Mouse (Mus musculus): Measurements from ENCODE around the gene Wrb. TPM values are rescaled to one million over a fixed set of nuclear protein-coding genes. Genes with fewer than 3 reads are reported as not detected.
"Not testable (repeated sequence)": the region's sequence is repeated elsewhere in the genome, so short reads cannot be mapped to it uniquely, and the experiment has no call there.

The Wrb gene
- polyA plus RNA-seq, 1 experiment from 2014 or later: 9.0 TPM

- ATAC-seq (ENCODE audit: low read depth): no peak
- peaks cover 10% of the 10 kb centered on the region for H3K36me3 ChIP-seq (ENCODE audit: control insufficient read depth, insufficient read depth)
- H3K27ac ChIP-seq (ENCODE audit: low read length): no peak overlapping the region; the same call in 1 of the 2 replicates
- peak overlapping the region; percentile 69 for H3K9ac ChIP-seq (ENCODE audit: low read depth, low read length)
- peak overlapping the region; percentile 87 for H3K4me2 ChIP-seq (ENCODE audit: low read depth, low read length)
- H3K9me3 ChIP-seq (replicated peaks; ENCODE audit: control insufficient read depth, low read length): no peaks in the 10 kb centered on the region
- WGBS (ENCODE audit: insufficient replicate concordance): 2% methylated on average over 19 of the region's 19 CpGs
- H3K27me3 ChIP-seq (ENCODE audit: control insufficient read depth, insufficient read depth, low read depth, low read length): peaks cover 5% of the 10 kb centered on the region; the same call in 1 of the 2 replicates
- peaks cover 14% of the 10 kb centered on the region for H3K4me1 ChIP-seq (ENCODE audit: control insufficient read depth, low read depth, low read length)
- H3K4me3 ChIP-seq (ENCODE audit: low read depth, low read length): peak overlapping the region; percentile 73
These were observed 18.5 kb upstream of the Wrb start for GRCm38 (mm10) chr16:96126684-96127171.

- H3K4me2 ChIP-seq (ENCODE audit: low read depth, low read length): peak overlapping the region; percentile 87
- H3K27ac ChIP-seq (ENCODE audit: low read length): peak overlapping the region; percentile 71
- H3K27me3 ChIP-seq (ENCODE audit: control insufficient read depth, insufficient read depth, low read depth, low read length): peaks cover 5% of the 10 kb centered on the region; the same call in 1 of the 2 replicates
- H3K9ac ChIP-seq (ENCODE audit: low read depth, low read length): peak overlapping the region; percentile 69
- ATAC-seq (ENCODE audit: low read depth): peak; percentile 25
- H3K36me3 ChIP-seq (ENCODE audit: control insufficient read depth, insufficient read depth): peaks cover 10% of the 10 kb centered on the region
- H3K9me3 ChIP-seq (replicated peaks; ENCODE audit: control insufficient read depth, low read length): no peaks in the 10 kb centered on the region
- peaks cover 14% of the 10 kb centered on the region for H3K4me1 ChIP-seq (ENCODE audit: control insufficient read depth, low read depth, low read length)
- under 1% methylated on average over 33 of the region's 52 CpGs for WGBS (ENCODE audit: insufficient replicate concordance)
- H3K4me3 ChIP-seq (ENCODE audit: low read depth, low read length): peak overlapping the region; percentile 73
These were observed 17.9 kb upstream of the Wrb start for GRCm38 (mm10) chr16:96127288-96127656.

- peaks cover 14% of the 10 kb centered on the region for H3K4me1 ChIP-seq (ENCODE audit: control insufficient read depth, low read depth, low read length)
- H3K4me2 ChIP-seq (ENCODE audit: low read depth, low read length): peak within 1 kb of the TSS; percentile 87
- H3K36me3 ChIP-seq (ENCODE audit: control insufficient read depth, insufficient read depth): peaks cover 10% of the 10 kb centered on the region
- peak within 1 kb of the TSS; percentile 69 for H3K9ac ChIP-seq (ENCODE audit: low read depth, low read length)
- H3K27ac ChIP-seq (ENCODE audit: low read length): peak within 1 kb of the TSS; percentile 71
- H3K9me3 ChIP-seq (replicated peaks; ENCODE audit: control insufficient read depth, low read length): no peaks in the 10 kb centered on the region
- ATAC-seq (ENCODE audit: low read depth): peak; percentile 90
- 0% methylated on average over 59 of the region's 72 CpGs for WGBS (ENCODE audit: insufficient replicate concordance)
- H3K27me3 ChIP-seq (ENCODE audit: control insufficient read depth, insufficient read depth, low read depth, low read length): peaks cover 5% of the 10 kb centered on the region; the same call in 1 of the 2 replicates
- H3K4me3 ChIP-seq (ENCODE audit: low read depth, low read length): peak within 1 kb of the TSS; percentile 73
These were observed 17.4 kb upstream of the Wrb start, which contains the start of gene Hmgn1 for GRCm38 (mm10) chr16:96127657-96128344. TSS of gene Hmgn1 (minus strand) at chr16:96127729.

- peak overlapping the region; percentile 87 for H3K4me2 ChIP-seq (ENCODE audit: low read depth, low read length)
- no peak for ATAC-seq (ENCODE audit: low read depth)
- no peaks in the 10 kb centered on the region for H3K9me3 ChIP-seq (replicated peaks; ENCODE audit: control insufficient read depth, low read length)
These were observed 16.7 kb upstream of the Wrb start for GRCm38 (mm10) chr16:96128466-96128865.

GRCm38 (mm10) chr16:96144748-96145109 is 478 bp upstream of the Wrb start:
- 22% methylated on average over 6 of the region's 6 CpGs for WGBS (ENCODE audit: insufficient replicate concordance)
- Histone ChIP-seq H3K4me2 (ENCODE audit: low read depth, low read length) (peak overlapping the region; percentile 96; the same call in 1 of the 2 replicates), H3K4me3 (ENCODE audit: low read depth, low read length) (peak overlapping the region; percentile 75)
- H3K4me1 ChIP-seq (ENCODE audit: control insufficient read depth, low read depth, low read length); H3K27ac ChIP-seq (ENCODE audit: low read length); H3K9ac ChIP-seq (ENCODE audit: low read depth, low read length); H3K27me3 ChIP-seq (ENCODE audit: control insufficient read depth, insufficient read depth, low read depth, low read length); H3K9me3 ChIP-seq (replicated peaks; ENCODE audit: control insufficient read depth, low read length); H3K36me3 ChIP-seq (ENCODE audit: control insufficient read depth, insufficient read depth): not testable (repeated sequence)
- ATAC-seq (ENCODE audit: low read depth): peak; percentile 5; the same call in 1 of the 2 replicates

More at GRCm38 (mm10) chr16:96128466-96128865, 16.7 kb upstream of the Wrb start:
- Histone ChIP-seq H3K4me3 (ENCODE audit: low read depth, low read length) (peak overlapping the region; percentile 73), H3K4me1 (ENCODE audit: control insufficient read depth, low read depth, low read length) (peaks cover 14% of the 10 kb centered on the region), H3K27ac (ENCODE audit: low read length) (peak overlapping the region; percentile 65; the same call in 1 of the 2 replicates), H3K36me3 (ENCODE audit: control insufficient read depth, insufficient read depth) (peaks cover 9% of the 10 kb centered on the region), H3K27me3 (ENCODE audit: control insufficient read depth, insufficient read depth, low read depth, low read length) (peaks cover 5% of the 10 kb centered on the region; the same call in 1 of the 2 replicates), H3K9ac (ENCODE audit: low read depth, low read length) (peak overlapping the region; percentile 69)
- 6% methylated on average over 9 of the region's 9 CpGs for WGBS (ENCODE audit: insufficient replicate concordance)

GRCm38 (mm10) chr16:96145814-96146213 is 607 bp downstream of the Wrb start:
- H3K4me1 ChIP-seq (ENCODE audit: control insufficient read depth, low read depth, low read length): peaks cover 8% of the 10 kb centered on the region
- WGBS (ENCODE audit: insufficient replicate concordance): 2% methylated on average over 5 of the region's 5 CpGs
- peak overlapping the region; percentile 96 for H3K4me2 ChIP-seq (ENCODE audit: low read depth, low read length)
- ATAC-seq (ENCODE audit: low read depth): no peak
- no peaks in the 10 kb centered on the region for H3K27me3 ChIP-seq (ENCODE audit: control insufficient read depth, insufficient read depth, low read depth, low read length)
- 0 out of 2 replicates have a peak overlapping the region, but pooled peaks have one; percentile 29 for H3K27ac ChIP-seq (ENCODE audit: low read length)
- no peaks in the 10 kb centered on the region for H3K9me3 ChIP-seq (replicated peaks; ENCODE audit: control insufficient read depth, low read length)
- H3K9ac ChIP-seq (ENCODE audit: low read depth, low read length): peak overlapping the region; percentile 71
- no peaks in the 10 kb centered on the region for H3K36me3 ChIP-seq (ENCODE audit: control insufficient read depth, insufficient read depth)
- peak overlapping the region; percentile 75 for H3K4me3 ChIP-seq (ENCODE audit: low read depth, low read length)

GRCm38 (mm10) chr16:96148834-96149233 is 3.6 kb downstream of the Wrb start:
- Histone ChIP-seq H3K27ac (ENCODE audit: low read length) (no peak overlapping the region), H3K4me3 (ENCODE audit: low read depth, low read length) (no peak overlapping the region), H3K4me1 (ENCODE audit: control insufficient read depth, low read depth, low read length) (peaks cover 8% of the 10 kb centered on the region), H3K9me3 (replicated peaks; ENCODE audit: control insufficient read depth, low read length) (no peaks in the 10 kb centered on the region), H3K9ac (ENCODE audit: low read depth, low read length) (no peak overlapping the region), H3K4me2 (ENCODE audit: low read depth, low read length) (no peak overlapping the region), H3K36me3 (ENCODE audit: control insufficient read depth, insufficient read depth) (no peaks in the 10 kb centered on the region), H3K27me3 (ENCODE audit: control insufficient read depth, insufficient read depth, low read depth, low read length) (no peaks in the 10 kb centered on the region)
- 60% methylated on average over 6 of the region's 6 CpGs for WGBS (ENCODE audit: insufficient replicate concordance)
- ATAC-seq (ENCODE audit: low read depth): no peak

- H3K4me1 ChIP-seq (ENCODE audit: control insufficient read depth, low read depth, low read length): peaks cover 8% of the 10 kb centered on the region
- no peak overlapping the region for H3K9ac ChIP-seq (ENCODE audit: low read depth, low read length)
- no peaks in the 10 kb centered on the region for H3K27me3 ChIP-seq (ENCODE audit: control insufficient read depth, insufficient read depth, low read depth, low read length)
- no peak overlapping the region for H3K4me2 ChIP-seq (ENCODE audit: low read depth, low read length)
- no peaks in the 10 kb centered on the region for H3K9me3 ChIP-seq (replicated peaks; ENCODE audit: control insufficient read depth, low read length)
- no peak overlapping the region for H3K27ac ChIP-seq (ENCODE audit: low read length)
- H3K36me3 ChIP-seq (ENCODE audit: control insufficient read depth, insufficient read depth): no peaks in the 10 kb centered on the region
- ATAC-seq (ENCODE audit: low read depth): no peak
- 65% methylated on average over 9 of the region's 9 CpGs for WGBS (ENCODE audit: insufficient replicate concordance)
- H3K4me3 ChIP-seq (ENCODE audit: low read depth, low read length): no peak overlapping the region
These were observed 4.1 kb downstream of the Wrb start for GRCm38 (mm10) chr16:96149311-96149710.

- ATAC-seq (ENCODE audit: low read depth): no peak
- no peaks in the 10 kb centered on the region for H3K27me3 ChIP-seq (ENCODE audit: control insufficient read depth, insufficient read depth, low read depth, low read length)
- no peak overlapping the region for H3K4me3 ChIP-seq (ENCODE audit: low read depth, low read length)
- 59% methylated on average over 4 of the region's 4 CpGs for WGBS (ENCODE audit: insufficient replicate concordance)
- H3K9me3 ChIP-seq (replicated peaks; ENCODE audit: control insufficient read depth, low read length): no peaks in the 10 kb centered on the region
- H3K36me3 ChIP-seq (ENCODE audit: control insufficient read depth, insufficient read depth): no peaks in the 10 kb centered on the region
- no peak overlapping the region for H3K9ac ChIP-seq (ENCODE audit: low read depth, low read length)
- H3K27ac ChIP-seq (ENCODE audit: low read length): no peak overlapping the region
- H3K4me2 ChIP-seq (ENCODE audit: low read depth, low read length): no peak overlapping the region
- H3K4me1 ChIP-seq (ENCODE audit: control insufficient read depth, low read depth, low read length): peaks cover 3% of the 10 kb centered on the region
These were observed 5.8 kb downstream of the Wrb start for GRCm38 (mm10) chr16:96150995-96151394.

Measured in liver, embryonic 16.5 days (tissue).